Mouse (Mus musculus): Measurements from ENCODE around the gene Gm47955.

DNA sequence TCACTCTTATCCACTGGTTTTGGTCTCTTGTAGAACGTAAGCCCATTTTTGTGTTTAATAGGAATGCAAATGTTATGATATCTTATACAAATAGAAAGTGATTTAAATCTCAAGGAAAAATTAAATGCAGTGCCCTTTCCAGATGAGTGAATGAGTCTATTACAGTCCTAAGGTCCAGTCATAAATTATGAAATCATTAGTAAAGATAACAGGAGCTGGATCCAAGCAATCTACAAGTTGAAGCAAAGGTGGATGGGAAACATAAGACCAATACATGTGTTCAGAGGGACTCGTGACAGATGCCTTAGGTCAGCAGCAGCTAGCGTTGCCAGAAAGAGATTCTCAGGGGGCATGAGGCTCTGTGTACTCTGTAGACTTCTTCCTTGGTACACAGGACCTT lies 31.5 kb downstream of the Gm47955 start:
- TF ChIP-seq CTCF (IDR thresholded peaks at IDR 0.05; ENCODE audit: low read depth), result no peak
- TF ChIP-seq EP300 (IDR thresholded peaks at IDR 0.05; ENCODE audit: low read depth), result no peak

All from heart, postnatal 0 days (tissue).